Mouse (Mus musculus): ENCODE results near the gene Vsig10.
"Not testable (repeated sequence)": the region's sequence is repeated elsewhere in the genome, so short reads cannot be mapped to it uniquely, and the experiment has no call there.

Vsig10 gene

GRCm38 (mm10) chr5:117303691-117304579 is 14.9 kb upstream of the Vsig10 start:
- DNase-seq (ENCODE audit: low spot score), result no peak

- DNase-seq (ENCODE audit: low spot score), result peak; percentile 77
Observed at GRCm38 (mm10) chr5:117304947-117305346, 13.9 kb upstream of the Vsig10 start.

GRCm38 (mm10) chr5:117305754-117306153 is 13.1 kb upstream of the Vsig10 start:
- DNase-seq (ENCODE audit: low spot score), result no peak

GRCm38 (mm10) chr5:117306826-117307225 is 12.1 kb upstream of the Vsig10 start:
- DNase-seq (ENCODE audit: low spot score), result no peak

GRCm38 (mm10) chr5:117307699-117308098 is 11.2 kb upstream of the Vsig10 start:
- peak; percentile 65 for DNase-seq (ENCODE audit: low spot score)

- no peak for DNase-seq (ENCODE audit: low spot score)
Observed at GRCm38 (mm10) chr5:117313420-117313819, 5.5 kb upstream of the Vsig10 start.

GRCm38 (mm10) chr5:117313909-117314308 is 5.0 kb upstream of the Vsig10 start:
- DNase-seq (ENCODE audit: low spot score), result no peak

- no peak for DNase-seq (ENCODE audit: low spot score)
Observed at GRCm38 (mm10) chr5:117314587-117315428, 4.1 kb upstream of the Vsig10 start.

GRCm38 (mm10) chr5:117323751-117324150 is 4.9 kb downstream of the Vsig10 start:
- no peak for DNase-seq (ENCODE audit: low spot score)

GRCm38 (mm10) chr5:117326408-117326807 is 7.5 kb downstream of the Vsig10 start:
- no peak for DNase-seq (ENCODE audit: low spot score)

GRCm38 (mm10) chr5:117330457-117330856 is 11.6 kb downstream of the Vsig10 start:
- DNase-seq (ENCODE audit: low spot score), result no peak

GRCm38 (mm10) chr5:117337999-117338398 is 19.1 kb downstream of the Vsig10 start:
- no peak for DNase-seq (ENCODE audit: low spot score)

- DNase-seq (ENCODE audit: low spot score), result no peak
Observed at GRCm38 (mm10) chr5:117338503-117338902, 19.6 kb downstream of the Vsig10 start.

- no peak for DNase-seq (ENCODE audit: low spot score)
Observed at GRCm38 (mm10) chr5:117340081-117340480, 21.2 kb downstream of the Vsig10 start.

- no peak for DNase-seq (ENCODE audit: low spot score)
Observed at GRCm38 (mm10) chr5:117341896-117342295, 23.0 kb downstream of the Vsig10 start.

GRCm38 (mm10) chr5:117344496-117344895 is 25.6 kb downstream of the Vsig10 start:
- DNase-seq (ENCODE audit: low spot score), result not testable (repeated sequence)

- DNase-seq (ENCODE audit: low spot score), result no peak
Observed at GRCm38 (mm10) chr5:117345432-117345976, 26.6 kb downstream of the Vsig10 start.

- DNase-seq (ENCODE audit: low spot score), result no peak
Observed at GRCm38 (mm10) chr5:117346281-117346680, 27.4 kb downstream of the Vsig10 start.

GRCm38 (mm10) chr5:117347011-117347410 is 28.1 kb downstream of the Vsig10 start:
- no peak for DNase-seq (ENCODE audit: low spot score)

GRCm38 (mm10) chr5:117347838-117348237 is 29.0 kb downstream of the Vsig10 start:
- DNase-seq (ENCODE audit: low spot score), result no peak

- DNase-seq (ENCODE audit: low spot score), result no peak
Observed at GRCm38 (mm10) chr5:117348279-117348678, 29.4 kb downstream of the Vsig10 start.

- DNase-seq (ENCODE audit: low spot score), result no peak
Observed at GRCm38 (mm10) chr5:117354121-117354520, 35.2 kb downstream of the Vsig10 start.

All from MN1 (cell line).